Mouse (Mus musculus): ENCODE data around the gene Trarg1.

Gene Trarg1

GRCm38 (mm10) chr11:76679508-76679907, at the start of gene Trarg1:
TSS of gene Trarg1 (plus strand) at chr11:76679808.
- 28% methylated on average over 7 of the region's 8 CpGs for WGBS

GRCm38 (mm10) chr11:76630023-76630422, 49.6 kb upstream of the Trarg1 start:
- 46% methylated on average over 2 of the region's 2 CpGs for WGBS

GRCm38 (mm10) chr11:76630487-76630886, 49.1 kb upstream of the Trarg1 start:
- WGBS, result 89% methylated on average over 5 of the region's 5 CpGs

- 54% methylated on average over 17 of the region's 17 CpGs for WGBS
Observed at GRCm38 (mm10) chr11:76639269-76639985, 40.2 kb upstream of the Trarg1 start.

- WGBS, result 70% methylated on average over 4 of the region's 4 CpGs
Observed at GRCm38 (mm10) chr11:76640231-76640630, 39.4 kb upstream of the Trarg1 start.

- WGBS, result 74% methylated on average over 6 of the region's 6 CpGs
Observed at GRCm38 (mm10) chr11:76644257-76644656, 35.4 kb upstream of the Trarg1 start.

GRCm38 (mm10) chr11:76645036-76645435, 34.6 kb upstream of the Trarg1 start:
- 81% methylated on average over 9 of the region's 9 CpGs for WGBS

- whole genome bisulfite sequencing, result under 1% methylated on average over 19 of the region's 19 CpGs
Observed at GRCm38 (mm10) chr11:76645955-76646354, 33.7 kb upstream of the Trarg1 start.

GRCm38 (mm10) chr11:76647062-76647461, 32.5 kb upstream of the Trarg1 start:
- 9% methylated on average over 7 of the region's 7 CpGs for WGBS

GRCm38 (mm10) chr11:76647500-76647899, 32.1 kb upstream of the Trarg1 start:
- 4% methylated on average over 9 of the region's 9 CpGs for WGBS

- WGBS, result 24% methylated on average over 14 of the region's 14 CpGs
Observed at GRCm38 (mm10) chr11:76650862-76651560, 28.6 kb upstream of the Trarg1 start.

GRCm38 (mm10) chr11:76652838-76653334, 26.7 kb upstream of the Trarg1 start:
- WGBS, result 71% methylated on average over 3 of the region's 3 CpGs

- WGBS, result 7% methylated on average over 10 of the region's 10 CpGs
Observed at GRCm38 (mm10) chr11:76655106-76655505, 24.5 kb upstream of the Trarg1 start.

- 61% methylated on average over 4 of the region's 4 CpGs for WGBS
Observed at GRCm38 (mm10) chr11:76657450-76657970, 22.1 kb upstream of the Trarg1 start.

GRCm38 (mm10) chr11:76659138-76659930, 20.3 kb upstream of the Trarg1 start:
- 88% methylated on average over 14 of the region's 14 CpGs for WGBS

- 75% methylated on average over 7 of the region's 7 CpGs for WGBS
Observed at GRCm38 (mm10) chr11:76661790-76662468, 17.7 kb upstream of the Trarg1 start.

GRCm38 (mm10) chr11:76666002-76666649, 13.5 kb upstream of the Trarg1 start:
- WGBS, result 14% methylated on average over 35 of the region's 35 CpGs

- 65% methylated on average over 4 of the region's 4 CpGs for WGBS
Observed at GRCm38 (mm10) chr11:76667807-76668206, 11.8 kb upstream of the Trarg1 start.

- WGBS, result 47% methylated on average over 15 of the region's 15 CpGs
Observed at GRCm38 (mm10) chr11:76671871-76672475, 7.6 kb upstream of the Trarg1 start, which contains the start of gene Bhlha9. TSS of gene Bhlha9 (plus strand) at chr11:76672470.
